Mouse (Mus musculus): Measurements from ENCODE around the gene Olfr697.
"Not testable (repeated sequence)": the region's sequence is repeated elsewhere in the genome, so short reads cannot be mapped to it uniquely, and the experiment has no call there.

Gene Olfr697

GRCm38 (mm10) chr7:106742343-106742742, at the start of gene Olfr697:
Gene Olfr697, minus strand, starts transcription at chr7:106742443.
- no peak for DNase-seq (ENCODE audit: low read depth, low spot score)

- DNase-seq (ENCODE audit: low read depth, low spot score), result no peak
Measured at GRCm38 (mm10) chr7:106788330-106788729, 46.1 kb upstream of the Olfr697 start.

- not testable (repeated sequence) for DNase-seq (ENCODE audit: low read depth, low spot score)
Measured at GRCm38 (mm10) chr7:106761008-106761407, 18.8 kb upstream of the Olfr697 start.

GRCm38 (mm10) chr7:106758800-106759199, 16.6 kb upstream of the Olfr697 start:
- DNase-seq (ENCODE audit: low read depth, low spot score), result no peak

DNA sequence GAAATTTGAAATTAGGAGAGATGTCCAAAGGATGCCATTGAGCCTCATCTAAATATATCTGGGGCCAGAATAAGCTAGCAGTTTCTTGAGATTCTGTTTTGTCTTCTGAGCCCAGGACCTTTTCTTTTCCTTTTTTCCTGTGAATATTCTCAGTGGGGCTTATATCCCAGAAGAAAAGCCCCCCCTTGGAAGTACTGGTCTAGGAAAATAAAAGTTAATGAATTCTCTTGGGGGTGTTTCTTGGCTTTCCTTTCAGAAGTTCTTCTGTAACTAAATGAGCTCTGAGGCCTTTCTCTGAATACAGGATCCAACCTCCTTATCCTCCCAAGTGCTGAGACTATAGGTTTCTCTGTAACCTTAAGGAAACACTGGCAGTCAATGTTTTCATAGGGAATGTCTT, 13.1 kb upstream of the Olfr697 start, which contains the start of gene Olfr698:
Olfr698 (minus strand) TSS at position 101 of the 400 bp plus-strand sequence.
- no peak for DNase-seq (ENCODE audit: low read depth, low spot score)

GRCm38 (mm10) chr7:106745811-106746210, 3.6 kb upstream of the Olfr697 start:
- no peak for DNase-seq (ENCODE audit: low read depth, low spot score)

GRCm38 (mm10) chr7:106737028-106737427, 5.2 kb downstream of the Olfr697 start:
- DNase-seq (ENCODE audit: low read depth, low spot score), result no peak

- DNase-seq (ENCODE audit: low read depth, low spot score), result no peak
Measured at GRCm38 (mm10) chr7:106733717-106734116, 8.5 kb downstream of the Olfr697 start.

- not testable (repeated sequence) for DNase-seq (ENCODE audit: low read depth, low spot score)
Measured at GRCm38 (mm10) chr7:106725654-106726053, 16.6 kb downstream of the Olfr697 start.

- no peak for DNase-seq (ENCODE audit: low read depth, low spot score)
Measured at GRCm38 (mm10) chr7:106716296-106716695, 25.9 kb downstream of the Olfr697 start, which contains the start of gene Olfr695. Gene Olfr695, minus strand, starts transcription at chr7:106716396.

DNA sequence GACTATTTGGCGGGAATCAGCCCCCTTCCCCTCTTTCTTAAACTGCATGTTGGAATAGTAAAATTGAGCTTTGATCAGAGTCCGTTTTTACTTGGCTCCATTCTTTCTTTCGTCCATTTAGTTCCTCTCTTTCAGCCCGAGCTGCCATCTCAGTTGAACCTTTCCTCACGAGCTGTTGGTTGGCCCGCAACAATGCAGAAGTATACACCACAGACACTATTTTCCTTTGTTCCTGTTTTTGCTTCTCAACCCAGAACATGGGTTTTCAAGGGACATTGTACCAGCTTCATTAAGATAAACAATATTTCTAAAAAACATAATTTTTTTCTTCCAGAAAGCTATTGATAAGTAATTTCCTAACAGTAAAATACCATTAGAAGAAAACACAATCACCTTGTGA, 30.8 kb downstream of the Olfr697 start:
- DNase-seq (ENCODE audit: low read depth, low spot score), result no peak

DNA sequence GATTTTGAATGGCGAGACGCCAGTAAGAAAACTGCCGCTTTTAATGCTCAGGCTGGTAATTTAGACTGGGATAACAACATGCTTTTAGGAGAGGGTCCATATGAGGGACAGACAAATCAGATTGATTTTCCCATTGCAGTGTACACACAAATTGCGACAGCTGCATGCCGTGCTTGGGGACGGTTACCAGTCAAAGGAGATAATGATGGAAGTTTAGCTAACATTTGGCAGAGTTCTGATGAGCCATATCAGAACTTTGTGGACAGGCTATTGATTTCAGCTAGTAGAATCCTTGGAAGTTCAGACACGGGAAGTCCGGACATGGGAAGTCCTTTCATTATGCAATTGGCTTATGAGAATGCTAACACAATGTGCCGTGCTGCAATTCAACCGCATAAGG, 34.5 kb downstream of the Olfr697 start:
- not testable (repeated sequence) for DNase-seq (ENCODE audit: low read depth, low spot score)

- no peak for DNase-seq (ENCODE audit: low read depth, low spot score)
Measured at GRCm38 (mm10) chr7:106696891-106697290, 45.4 kb downstream of the Olfr697 start.

- DNase-seq (ENCODE audit: low read depth, low spot score), result no peak
Measured at GRCm38 (mm10) chr7:106692976-106693375, 49.3 kb downstream of the Olfr697 start.

DNA sequence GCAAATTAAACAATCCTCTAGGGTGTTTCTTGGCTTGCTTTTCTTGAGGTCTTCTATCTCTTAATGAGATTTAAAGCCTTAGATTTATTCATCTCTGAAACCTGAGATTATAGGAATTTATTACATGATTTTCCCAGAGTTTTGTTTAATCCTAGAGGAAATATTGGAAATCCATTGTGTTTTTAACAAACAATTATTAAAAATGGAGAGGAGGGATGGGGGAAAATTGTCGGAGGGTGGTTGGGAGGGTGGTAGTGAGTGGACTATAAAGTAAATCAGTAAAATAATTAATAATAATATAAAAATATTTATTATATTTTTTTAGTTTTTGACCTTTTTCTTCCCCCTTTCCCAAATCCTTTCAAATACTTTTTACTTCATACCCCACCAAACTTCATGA, 50.5 kb downstream of the Olfr697 start, which contains the start of gene Olfr694:
Olfr694 (minus strand) TSS at position 101 of the 400 bp plus-strand sequence.
- DNase-seq (ENCODE audit: low read depth, low spot score), result no peak

All from retina, adult 2 months (tissue).